Mouse (Mus musculus): ENCODE results near the gene Senp3. TPM values are rescaled to one million over a fixed set of nuclear protein-coding genes. Genes with fewer than 3 reads are reported as not detected.
"Not testable (repeated sequence)": the region's sequence is repeated elsewhere in the genome, so short reads cannot be mapped to it uniquely, and the experiment has no call there.

Senp3 gene
- polyA plus RNA-seq, 1 experiment from 2014 or later: 62.1 TPM

DNA sequence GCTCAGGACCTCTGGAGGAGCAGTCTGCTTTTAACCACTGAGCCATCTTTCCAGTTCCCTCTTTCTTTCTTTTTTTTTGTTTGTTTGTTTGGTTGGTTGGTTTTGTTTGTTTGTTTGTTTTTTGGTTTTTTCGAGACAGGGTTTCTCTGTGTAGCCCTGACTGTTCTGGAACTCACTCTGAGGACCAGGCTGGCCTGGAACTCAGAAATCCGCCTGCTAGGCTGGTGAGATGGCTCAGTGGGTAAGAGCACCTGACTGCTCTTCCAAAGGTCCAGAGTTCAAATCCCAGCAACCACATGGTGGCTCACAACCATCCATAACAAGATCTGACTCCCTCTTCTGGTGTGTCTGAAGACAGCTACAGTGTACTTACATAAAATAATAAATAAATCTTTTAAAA, 57.5 kb downstream of the Senp3 start:
- 90% methylated on average over 2 of the region's 2 CpGs for WGBS
- not testable (repeated sequence) for H3K4me2 ChIP-seq (replicated peaks); H3K4me3 ChIP-seq (replicated peaks); H3K4me1 ChIP-seq (replicated peaks); ATAC-seq; H3K9me3 ChIP-seq; H3K9ac ChIP-seq; H3K27me3 ChIP-seq (replicated peaks); H3K27ac ChIP-seq; H3K36me3 ChIP-seq

MicroRNAs within 50 kb of the gene (microRNA counts, 519-probe panel; counts per million panel counts)
- microRNA mmu-miR-1934 (97.1 counts per million, percentile 29 among the panel's probes with 10 or more counts), microRNA mmu-miR-467f (2,297 counts per million, percentile 59 among the panel's probes with 10 or more counts)

Other genes starting within 250 kb of the Senp3 start
- gene Dnah2, start 133.0 kb downstream of the Senp3 start, polyA plus RNA-seq (2015; fragmentation: Nextera tagmentation; extraction: Ambion mirVana): 0.77 and 0.87 TPM in 2 replicates
- gene Efnb3, start 121.9 kb downstream of the Senp3 start, polyA plus RNA-seq (2015; fragmentation: Nextera tagmentation; extraction: Ambion mirVana): 9.8 and 10.2 TPM in 2 replicates
- gene Wrap53, start 101.8 kb downstream of the Senp3 start, polyA plus RNA-seq (2015; fragmentation: Nextera tagmentation; extraction: Ambion mirVana): 25.1 and 25.6 TPM in 2 replicates
- gene Trp53, start 101.7 kb downstream of the Senp3 start, polyA plus RNA-seq (2015; fragmentation: Nextera tagmentation; extraction: Ambion mirVana): 140 and 143 TPM in 2 replicates
- gene Atp1b2, start 76.1 kb downstream of the Senp3 start, polyA plus RNA-seq (2015; fragmentation: Nextera tagmentation; extraction: Ambion mirVana): 5.8 and 6.8 TPM in 2 replicates
- gene Shbg, start 64.2 kb downstream of the Senp3 start, polyA plus RNA-seq (2015; fragmentation: Nextera tagmentation; extraction: Ambion mirVana): 0.34 and 0.43 TPM in 2 replicates
- 14.1 and 16.7 TPM in 2 replicates for gene Sat2, start 60.1 kb downstream of the Senp3 start, polyA plus RNA-seq (2015; fragmentation: Nextera tagmentation; extraction: Ambion mirVana)
- 15.6 and 21.2 TPM in 2 replicates for gene Fxr2, start 49.1 kb downstream of the Senp3 start, polyA plus RNA-seq (2015; fragmentation: Nextera tagmentation; extraction: Ambion mirVana)
- gene Sox15, start 26.8 kb downstream of the Senp3 start, polyA plus RNA-seq (2015; fragmentation: Nextera tagmentation; extraction: Ambion mirVana): 0.20 TPM in 1 of 2 replicates, not detected in the other
- 60.9 and 63.4 TPM in 2 replicates for gene Mpdu1, start 19.4 kb downstream of the Senp3 start, polyA plus RNA-seq (2015; fragmentation: Nextera tagmentation; extraction: Ambion mirVana)
- 13.3 and 14.2 TPM in 2 replicates for gene Cd68, start 15.9 kb downstream of the Senp3 start, polyA plus RNA-seq (2015; fragmentation: Nextera tagmentation; extraction: Ambion mirVana)
- gene Eif4a1, start 9.7 kb downstream of the Senp3 start, polyA plus RNA-seq (2015; fragmentation: Nextera tagmentation; extraction: Ambion mirVana): 517 and 559 TPM in 2 replicates
- 0.33 and 0.54 TPM in 2 replicates for gene Tnfsf13, start 3.7 kb upstream of the Senp3 start, polyA plus RNA-seq (2015; fragmentation: Nextera tagmentation; extraction: Ambion mirVana)
- 6.6 and 7.0 TPM in 2 replicates for gene Tnfsf12, start 13.8 kb upstream of the Senp3 start, polyA plus RNA-seq (2015; fragmentation: Nextera tagmentation; extraction: Ambion mirVana)
- 2.6 and 3.1 TPM in 2 replicates for gene Tnfsfm13, start 14.0 kb upstream of the Senp3 start, polyA plus RNA-seq (2015; fragmentation: Nextera tagmentation; extraction: Ambion mirVana)
- gene Polr2a, start 76.6 kb upstream of the Senp3 start, polyA plus RNA-seq (2015; fragmentation: Nextera tagmentation; extraction: Ambion mirVana): 18.1 and 19.1 TPM in 2 replicates
- gene Slc35g3, start 79.9 kb upstream of the Senp3 start, polyA plus RNA-seq (2015; fragmentation: Nextera tagmentation; extraction: Ambion mirVana): 0.15 and 0.16 TPM in 2 replicates
- gene Zbtb4, start 83.8 kb upstream of the Senp3 start, polyA plus RNA-seq (2015; fragmentation: Nextera tagmentation; extraction: Ambion mirVana): 2.3 and 2.4 TPM in 2 replicates
- gene Chrnb1, start 113.9 kb upstream of the Senp3 start, polyA plus RNA-seq (2015; fragmentation: Nextera tagmentation; extraction: Ambion mirVana): 3.5 and 4.3 TPM in 2 replicates
- gene Fgf11, start 119.8 kb upstream of the Senp3 start, polyA plus RNA-seq (2015; fragmentation: Nextera tagmentation; extraction: Ambion mirVana): 1.2 and 1.4 TPM in 2 replicates
- gene Tmem102, start 123.5 kb upstream of the Senp3 start, polyA plus RNA-seq (2015; fragmentation: Nextera tagmentation; extraction: Ambion mirVana): 31.2 and 31.4 TPM in 2 replicates
- gene Gm39566, start 133.2 kb upstream of the Senp3 start, polyA plus RNA-seq (2015; fragmentation: Nextera tagmentation; extraction: Ambion mirVana): not detected in 2 replicates
- not detected in 2 replicates for gene Spem2, start 136.4 kb upstream of the Senp3 start, polyA plus RNA-seq (2015; fragmentation: Nextera tagmentation; extraction: Ambion mirVana)
- 0.21 TPM in 1 of 2 replicates, not detected in the other for gene Spem1, start 140.1 kb upstream of the Senp3 start, polyA plus RNA-seq (2015; fragmentation: Nextera tagmentation; extraction: Ambion mirVana)
- 5.2 and 5.3 TPM in 2 replicates for gene Nlgn2, start 155.7 kb upstream of the Senp3 start, polyA plus RNA-seq (2015; fragmentation: Nextera tagmentation; extraction: Ambion mirVana)
- 442 and 459 TPM in 2 replicates for gene Tmem256, start 156.4 kb upstream of the Senp3 start, polyA plus RNA-seq (2015; fragmentation: Nextera tagmentation; extraction: Ambion mirVana)
- 70.4 and 74.6 TPM in 2 replicates for gene Plscr3, start 164.3 kb upstream of the Senp3 start, polyA plus RNA-seq (2015; fragmentation: Nextera tagmentation; extraction: Ambion mirVana)
- 14.4 and 16.4 TPM in 2 replicates for gene Tnk1, start 176.6 kb upstream of the Senp3 start, polyA plus RNA-seq (2015; fragmentation: Nextera tagmentation; extraction: Ambion mirVana)
- not detected in 2 replicates for gene Tmem95, start 195.9 kb upstream of the Senp3 start, polyA plus RNA-seq (2015; fragmentation: Nextera tagmentation; extraction: Ambion mirVana)
- 5.2 and 5.5 TPM in 2 replicates for gene Kctd11, start 199.3 kb upstream of the Senp3 start, polyA plus RNA-seq (2015; fragmentation: Nextera tagmentation; extraction: Ambion mirVana)
- 4.8 and 5.9 TPM in 2 replicates for gene Acap1, start 213.5 kb upstream of the Senp3 start, polyA plus RNA-seq (2015; fragmentation: Nextera tagmentation; extraction: Ambion mirVana)
- gene 2810408A11Rik, start 218.9 kb upstream of the Senp3 start, polyA plus RNA-seq (2015; fragmentation: Nextera tagmentation; extraction: Ambion mirVana): 7.7 and 7.9 TPM in 2 replicates
- 7.0 and 10.0 TPM in 2 replicates for gene Neurl4, start 219.0 kb upstream of the Senp3 start, polyA plus RNA-seq (2015; fragmentation: Nextera tagmentation; extraction: Ambion mirVana)
- gene Gps2, start 231.8 kb upstream of the Senp3 start, polyA plus RNA-seq (2015; fragmentation: Nextera tagmentation; extraction: Ambion mirVana): 68.1 and 68.5 TPM in 2 replicates
- 1,625 and 1,693 TPM in 2 replicates for gene Eif5a, start 239.9 kb upstream of the Senp3 start, polyA plus RNA-seq (2015; fragmentation: Nextera tagmentation; extraction: Ambion mirVana)